Comparison of ENCODE assay signal across 14 mouse cellular contexts in genomic region chr5:17880799-17881541, GRCm38 (mm10). TPM values are rescaled to one million over a fixed set of nuclear protein-coding genes. Genes with fewer than 3 reads are reported as not detected.
DNase-seq lines count a peak whose midpoint lies in the region; ATAC-seq and TF ChIP-seq lines count a peak whose summit lies in the region.
"Had no signal": no experiment of that assay in that cellular context is flagged by ENCODE, and none has a peak within 500 bp of the region (broad histone marks: within the 10 kb centered on the region; RNA-seq: fewer than 3 reads in every experiment).

No protein-coding gene starts in this region.

- H3K9me3 ChIP-seq in liver, embryonic 11.5 days (ENCODE audit: control insufficient read depth, low read length), result no peaks in the 10 kb centered on the region
- no peaks in the 10 kb centered on the region for H3K9me3 ChIP-seq in heart, embryonic 15.5 days (replicated peaks)
- H3K9me3 ChIP-seq in liver, embryonic 15.5 days (replicated peaks), result no peaks in the 10 kb centered on the region
- H3K9me3 ChIP-seq: midbrain, embryonic 13.5 days had no signal

- H3K4me3 ChIP-seq in liver, embryonic 11.5 days (ENCODE audit: low read depth, low read length), result no peak overlapping the region
- H3K4me3 ChIP-seq in heart, embryonic 15.5 days, result no peak overlapping the region
- H3K4me3 ChIP-seq in liver, embryonic 15.5 days (replicated peaks), result no peak overlapping the region
- H3K4me3 ChIP-seq in left cerebral cortex, adult 2 months, result no peak overlapping the region
- H3K4me3 ChIP-seq: midbrain, embryonic 13.5 days had no signal

- H3K4me2 ChIP-seq in liver, embryonic 11.5 days, result no peak overlapping the region
- no peak overlapping the region for H3K4me2 ChIP-seq in heart, embryonic 15.5 days
- H3K4me2 ChIP-seq in liver, embryonic 15.5 days, result no peak overlapping the region
- H3K4me2 ChIP-seq: lung, embryonic 14.5 days; midbrain, embryonic 13.5 days had no signal

- 63% methylated on average over 4 of the region's 4 CpGs for WGBS in liver, embryonic 11.5 days
- 45% methylated on average over 4 of the region's 4 CpGs for WGBS in heart, embryonic 15.5 days
- WGBS in liver, embryonic 15.5 days (ENCODE audit: insufficient replicate concordance), result 50% methylated on average over 4 of the region's 4 CpGs

- no peak for TF ChIP-seq CTCF in left cerebral cortex, adult 2 months (IDR thresholded peaks at IDR 0.05)

- intact Hi-C loops in left cerebral cortex, adult 2 months (cut with DNase I), result no loop called here

- DNase-seq in liver, result peak; percentile 7
- DNase-seq in liver, embryonic 11.5 days (ENCODE audit: low spot score), result no peak
- DNase-seq in left cerebral cortex, adult 2 months (ENCODE audit: extremely low spot score in 1 of 2, low spot score in 2 of 2), result no peak
- no peak for DNase-seq in layer of hippocampus, adult 18-20 months (ENCODE audit: low spot score in 2 of 2)
- no peak for DNase-seq in ovary, postnatal 10 days (ENCODE audit: low spot score)
- DNase-seq: cerebellum, adult 11 months; gastrocnemius, postnatal 14 days; kidney, postnatal 4 days; lung, embryonic 14.5 days; thymus, postnatal 25 days had no signal

- H3K27me3 ChIP-seq in liver, embryonic 11.5 days (replicated peaks; ENCODE audit: control insufficient read depth, insufficient read depth, low read length), result no peaks in the 10 kb centered on the region
- no peaks in the 10 kb centered on the region for H3K27me3 ChIP-seq in heart, embryonic 15.5 days
- H3K27me3 ChIP-seq in liver, embryonic 15.5 days, result no peaks in the 10 kb centered on the region
- H3K27me3 ChIP-seq: midbrain, embryonic 13.5 days had no signal

- H3K27ac ChIP-seq in liver, embryonic 11.5 days (ENCODE audit: low read depth, low read length), result no peak overlapping the region
- peak overlapping the region; percentile 69 for H3K27ac ChIP-seq in heart, embryonic 15.5 days
- no peak overlapping the region for H3K27ac ChIP-seq in liver, embryonic 15.5 days (replicated peaks)
- no peak overlapping the region for H3K27ac ChIP-seq in left cerebral cortex, adult 2 months
- H3K27ac ChIP-seq: hindbrain, postnatal 0 days; midbrain, embryonic 13.5 days had no signal

- no peak overlapping the region for H3K9ac ChIP-seq in liver, embryonic 11.5 days (ENCODE audit: low read depth, low read length)
- no peak overlapping the region for H3K9ac ChIP-seq in heart, embryonic 15.5 days
- no peak overlapping the region for H3K9ac ChIP-seq in liver, embryonic 15.5 days
- H3K9ac ChIP-seq: lung, embryonic 14.5 days; midbrain, embryonic 13.5 days had no signal

- no peak for ATAC-seq in liver, embryonic 11.5 days (replicated peaks; ENCODE audit: low FRiP score)
- ATAC-seq in heart, embryonic 15.5 days (replicated peaks; ENCODE audit: insufficient number of reproducible peaks, insufficient read depth, low FRiP score, low read depth), result peak; percentile 84
- ATAC-seq in liver, embryonic 15.5 days (ENCODE audit: insufficient read depth), result peak; percentile 86
- ATAC-seq: hindbrain, postnatal 0 days; midbrain, embryonic 13.5 days had no signal

- no peaks in the 10 kb centered on the region for H3K4me1 ChIP-seq in liver, embryonic 11.5 days (replicated peaks; ENCODE audit: control insufficient read depth, insufficient read depth, low read length)
- H3K4me1 ChIP-seq in heart, embryonic 15.5 days (replicated peaks), result peaks cover 8% of the 10 kb centered on the region; the same call in 1 of the 2 replicates
- H3K4me1 ChIP-seq in liver, embryonic 15.5 days (replicated peaks), result peaks cover 8% of the 10 kb centered on the region
- H3K4me1 ChIP-seq: midbrain, embryonic 13.5 days had no signal

- H3K36me3 ChIP-seq in liver, embryonic 11.5 days (ENCODE audit: control insufficient read depth, insufficient read depth, low read length), result no peaks in the 10 kb centered on the region
- H3K36me3 ChIP-seq in heart, embryonic 15.5 days, result no peaks in the 10 kb centered on the region
- no peaks in the 10 kb centered on the region for H3K36me3 ChIP-seq in liver, embryonic 15.5 days (replicated peaks)
- H3K36me3 ChIP-seq: midbrain, embryonic 13.5 days had no signal

RNA-seq across cellular contexts. Expression of gene Cd36, which starts 7.6 kb away (rescaled TPM):
- 11.3 and 11.9 TPM in 2 replicates for polyA plus RNA-seq in liver, embryonic 11.5 days (2014; fragmentation: Nextera tagmentation; extraction: Ambion mirVana)
- polyA plus RNA-seq in heart, embryonic 15.5 days (2015; fragmentation: Nextera tagmentation; extraction: Ambion mirVana), result 125 and 164 TPM in 2 replicates
- polyA plus RNA-seq in liver, embryonic 15.5 days (2015; fragmentation: Nextera tagmentation; extraction: Ambion mirVana), result 29.5 and 29.8 TPM in 2 replicates
- 1 to 10 TPM; 3.0 to 4.1 TPM for total RNA-seq in left cerebral cortex, adult 2 months (2021)
- total RNA-seq in layer of hippocampus, adult 18-20 months (2021), result 1 to 10 TPM; 2.5 to 3.8 TPM
